Mouse (Mus musculus) stomach, postnatal 0 days (tissue): ENCODE measurements around the gene C2cd2. TPM values are rescaled to one million over a fixed set of nuclear protein-coding genes. Genes with fewer than 3 reads are reported as not detected.
A peak's percentile ranks its signal among the peaks of the same experiment; 100 is the strongest.

Source experiments
- ATAC-seq: fragments of 200-750 bp; cut with Nextera tagmentation; 2 replicates; pipeline ENCODE4 v1.8.0; 2017; ENCODE audit not compliant: low FRiP score, low TSS enrichment
- DNase-seq: peaks from one replicate; pipeline ENCODE4 v3.0.0-alpha.2; 2016; ENCODE audit warnings: low spot score
- H3K27ac ChIP-seq: fragments of 300-500 bp; sonication (generic); replicated peaks from 2 replicates; pipeline ENCODE4 v1.5.1; 2014; ENCODE audit warnings: mild to moderate bottlenecking, control low read depth
- H3K27me3 ChIP-seq: fragments of 300-500 bp; sonication (generic); 2 replicates; pipeline ENCODE4 v1.6.1; 2014; ENCODE audit warnings: low read length; ENCODE audit not compliant: control insufficient read depth, insufficient read depth
- H3K36me3 ChIP-seq: fragments of 300-500 bp; sonication (generic); 2 replicates; pipeline ENCODE4 v1.6.1; 2014; ENCODE audit warnings: low read length, mixed read lengths; ENCODE audit not compliant: control insufficient read depth, insufficient read depth
- H3K4me1 ChIP-seq: fragments of 300-500 bp; sonication (generic); replicated peaks from 2 replicates; pipeline ENCODE4 v1.6.1; 2014; ENCODE audit warnings: antibody characterized with exemption; ENCODE audit not compliant: control insufficient read depth, insufficient read depth
- H3K4me2 ChIP-seq: fragments of 300-500 bp; sonication (generic); replicated peaks from 2 replicates; pipeline ENCODE4 v1.6.1; 2014; ENCODE audit warnings: low read depth, mild to moderate bottlenecking, control low read depth, moderate library complexity
- H3K4me3 ChIP-seq: fragments of 300-500 bp; sonication (generic); 2 replicates; pipeline ENCODE4 v1.5.1; 2014; ENCODE audit warnings: low read depth, low read length, control low read depth
- H3K9ac ChIP-seq: fragments of 300-500 bp; sonication (generic); 2 replicates; pipeline ENCODE4 v1.6.1; 2014; ENCODE audit warnings: mild to moderate bottlenecking, low read length, control low read depth, mixed read lengths
- H3K9me3 ChIP-seq: fragments of 300-500 bp; sonication (generic); 2 replicates; pipeline ENCODE4 v1.6.1; 2016; ENCODE audit warnings: low read length; ENCODE audit not compliant: control insufficient read depth
- CTCF ChIP-seq: IDR thresholded peaks from 2 replicates; pipeline ENCODE4 v1.5.1; 2016; ENCODE audit warnings: antibody characterized with exemption, low read depth, mild to moderate bottlenecking, moderate library complexity
- EP300 ChIP-seq: optimal IDR thresholded peaks from 2 replicates; pipeline ENCODE3; 2016; ENCODE audit warnings: antibody characterized with exemption
- WGBS: fragments of 180-500 bp; shearing (Covaris S2); extraction: QIAGEN DNeasy Blood & Tissue Kit; methylation state at CpG from one replicate; pipeline ENCODE4 v1.1.7; 2014; 5-methylcytosine and 5-hydroxymethylcytosine counted together
- polyA plus RNA-seq: library from polyadenylated mRNA; unstranded; fragments of >200 nt; fragmentation: Nextera tagmentation; extraction: Ambion mirVana; gene quantifications from 2 replicates; pipeline ENCODE4 v1.2.1, GENCODE M21; 2015

C2cd2 gene
- polyA plus RNA-seq, 1 experiment from 2014 or later, result 14.0 TPM

DNA sequence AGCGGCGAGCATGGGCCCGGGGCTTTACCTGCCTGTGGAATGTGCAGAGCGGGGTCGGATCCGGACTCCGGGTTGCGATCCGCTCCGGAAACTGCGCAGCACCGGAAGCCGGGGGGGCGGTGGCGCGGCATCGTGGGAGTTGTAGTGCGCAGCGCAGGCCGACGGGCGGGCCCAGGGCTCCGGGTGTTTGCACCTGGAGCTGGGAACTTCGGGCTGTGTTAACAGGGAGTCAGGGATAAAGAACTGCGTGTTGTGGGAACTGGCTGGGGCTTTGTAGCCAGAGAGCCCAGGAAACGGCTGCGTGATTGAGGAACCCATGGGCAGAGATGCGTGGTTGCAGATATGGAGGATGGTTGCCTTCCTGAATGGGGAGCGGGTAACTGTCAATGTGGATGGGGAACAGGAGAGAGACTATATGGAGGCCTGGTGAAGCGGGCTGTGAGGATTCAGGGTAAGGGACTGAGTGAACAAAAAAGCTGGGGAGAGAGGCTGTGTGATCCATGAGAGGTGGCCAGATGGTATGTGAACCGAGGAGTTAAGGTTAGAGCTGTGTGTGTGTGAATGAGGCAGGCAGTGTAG, 110.6 kb downstream of the C2cd2 start, which contains the start of gene Prdm15:
Prdm15 (minus strand) TSS at position 110 of the 579 bp plus-strand sequence.
- ATAC-seq, result peak; percentile 89
- TF ChIP-seq EP300 (no peak), CTCF (no peak)
- Histone ChIP-seq H3K27ac (peak within 1 kb of the TSS; percentile 99), H3K9me3 (no peaks in the 10 kb centered on the region), H3K36me3 (no peaks in the 10 kb centered on the region), H3K4me2 (peak within 1 kb of the TSS; percentile 84), H3K27me3 (no peaks in the 10 kb centered on the region), H3K4me1 (no peaks in the 10 kb centered on the region), H3K9ac (peak within 1 kb of the TSS; percentile 99), H3K4me3 (peak within 1 kb of the TSS; percentile 92)
- under 1% methylated on average over 30 of the region's 31 CpGs for WGBS
- peak; percentile 92 for DNase-seq

DNA sequence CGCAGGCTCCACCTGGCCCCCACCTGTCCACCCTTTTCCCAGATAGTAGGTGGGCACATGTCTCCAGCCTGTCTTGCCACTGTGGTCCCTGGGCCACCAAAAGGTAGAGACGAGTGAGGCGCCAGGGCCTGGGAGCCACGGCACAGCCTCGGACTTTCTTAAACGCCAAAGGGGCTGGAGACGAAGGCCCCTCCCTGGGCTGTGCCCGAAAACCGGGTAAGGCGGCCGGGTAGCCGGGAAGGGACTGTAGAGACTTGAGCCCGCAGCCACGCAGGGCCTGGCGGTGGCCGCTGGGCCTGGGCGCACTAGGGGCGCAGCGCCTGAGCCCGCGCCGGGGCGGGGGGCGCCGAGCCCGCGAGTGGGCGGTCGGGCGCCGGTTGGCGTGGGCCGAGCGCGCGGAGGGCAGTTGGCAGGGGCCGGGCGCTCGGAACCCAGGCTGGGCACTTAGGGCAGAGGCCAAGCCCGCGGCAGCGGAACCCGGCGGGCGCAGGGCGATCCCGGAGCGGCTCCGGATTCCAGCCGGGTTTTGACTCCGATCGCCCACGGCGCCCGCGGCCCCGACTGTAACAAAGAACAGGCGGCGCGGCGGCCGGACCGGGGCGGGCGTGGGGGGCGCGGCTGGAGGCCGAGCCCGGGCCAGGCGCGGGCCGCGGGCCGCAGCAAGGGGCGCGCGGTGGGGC, 111.2 kb downstream of the C2cd2 start:
- peak; percentile 96 for ATAC-seq
- no peak for TF ChIP-seq CTCF
- peak; percentile 48 for TF ChIP-seq EP300
- WGBS, result under 1% methylated on average over 63 of the region's 77 CpGs
- peak; percentile 92 for DNase-seq
- peak overlapping the region; percentile 99 for H3K27ac ChIP-seq
- peak overlapping the region; percentile 84 for H3K4me2 ChIP-seq
- no peaks in the 10 kb centered on the region for H3K4me1 ChIP-seq
- H3K36me3 ChIP-seq, result no peaks in the 10 kb centered on the region
- peak overlapping the region; percentile 99 for H3K9ac ChIP-seq
- H3K27me3 ChIP-seq, result no peaks in the 10 kb centered on the region
- H3K9me3 ChIP-seq, result no peaks in the 10 kb centered on the region
- H3K4me3 ChIP-seq, result peak overlapping the region; percentile 92

DNA sequence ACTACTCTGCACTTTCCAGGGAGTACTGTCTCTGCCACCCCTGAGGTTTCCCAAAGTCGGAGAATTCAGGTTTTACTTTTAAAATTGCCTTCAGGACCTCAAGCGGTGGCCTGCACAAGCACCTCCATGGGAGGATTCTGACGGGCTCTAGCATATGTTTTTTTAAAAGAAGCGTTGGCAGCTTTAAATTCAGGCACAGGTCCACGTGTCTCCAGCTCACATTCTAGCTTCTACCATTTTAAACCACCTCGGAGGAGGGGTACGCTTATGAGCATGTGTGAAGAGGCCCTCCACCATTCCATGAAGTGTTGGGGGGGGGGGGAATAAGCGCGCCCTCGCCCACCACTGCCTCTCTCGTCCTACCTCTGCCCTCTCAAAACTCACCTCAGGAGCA, 111.7 kb downstream of the C2cd2 start:
- Histone ChIP-seq H3K4me3 (peak overlapping the region; percentile 92), H3K27ac (peak overlapping the region; percentile 99), H3K4me2 (peak overlapping the region; percentile 84), H3K36me3 (no peaks in the 10 kb centered on the region), H3K9me3 (no peaks in the 10 kb centered on the region), H3K4me1 (no peaks in the 10 kb centered on the region), H3K9ac (peak overlapping the region; percentile 99), H3K27me3 (no peaks in the 10 kb centered on the region)
- DNase-seq (no peak), ATAC-seq (peak; percentile 31)
- WGBS, result 0% methylated on average over 9 of the region's 11 CpGs
- TF ChIP-seq CTCF (no peak), EP300 (no peak)

DNA sequence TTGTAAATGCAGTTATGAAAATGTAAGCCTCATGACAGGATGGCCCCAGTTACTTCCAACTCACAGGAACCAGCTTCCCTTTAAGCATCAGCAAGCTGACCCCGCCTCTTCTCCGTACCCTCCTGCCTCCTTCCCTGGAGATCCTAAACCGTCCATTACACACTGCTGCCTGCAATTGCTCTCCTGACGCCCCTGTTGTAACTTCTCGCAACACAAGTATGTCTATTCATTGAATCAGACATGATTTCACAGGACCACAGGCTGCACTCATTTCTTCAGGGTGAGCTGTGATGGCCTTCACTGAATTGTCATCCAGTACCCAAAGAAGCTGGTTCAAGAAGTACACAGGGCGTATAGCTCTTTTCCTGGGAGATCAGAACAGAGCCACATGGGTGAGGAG, 113.6 kb downstream of the C2cd2 start:
- Histone ChIP-seq H3K27me3 (no peaks in the 10 kb centered on the region), H3K27ac (no peak overlapping the region), H3K9ac (no peak overlapping the region), H3K4me3 (no peak overlapping the region), H3K4me1 (no peaks in the 10 kb centered on the region), H3K36me3 (no peaks in the 10 kb centered on the region), H3K4me2 (no peak overlapping the region), H3K9me3 (no peaks in the 10 kb centered on the region)
- WGBS, result 77% methylated on average over 6 of the region's 6 CpGs
- no peak for DNase-seq
- ATAC-seq, result no peak
- TF ChIP-seq EP300 (no peak), CTCF (no peak)

DNA sequence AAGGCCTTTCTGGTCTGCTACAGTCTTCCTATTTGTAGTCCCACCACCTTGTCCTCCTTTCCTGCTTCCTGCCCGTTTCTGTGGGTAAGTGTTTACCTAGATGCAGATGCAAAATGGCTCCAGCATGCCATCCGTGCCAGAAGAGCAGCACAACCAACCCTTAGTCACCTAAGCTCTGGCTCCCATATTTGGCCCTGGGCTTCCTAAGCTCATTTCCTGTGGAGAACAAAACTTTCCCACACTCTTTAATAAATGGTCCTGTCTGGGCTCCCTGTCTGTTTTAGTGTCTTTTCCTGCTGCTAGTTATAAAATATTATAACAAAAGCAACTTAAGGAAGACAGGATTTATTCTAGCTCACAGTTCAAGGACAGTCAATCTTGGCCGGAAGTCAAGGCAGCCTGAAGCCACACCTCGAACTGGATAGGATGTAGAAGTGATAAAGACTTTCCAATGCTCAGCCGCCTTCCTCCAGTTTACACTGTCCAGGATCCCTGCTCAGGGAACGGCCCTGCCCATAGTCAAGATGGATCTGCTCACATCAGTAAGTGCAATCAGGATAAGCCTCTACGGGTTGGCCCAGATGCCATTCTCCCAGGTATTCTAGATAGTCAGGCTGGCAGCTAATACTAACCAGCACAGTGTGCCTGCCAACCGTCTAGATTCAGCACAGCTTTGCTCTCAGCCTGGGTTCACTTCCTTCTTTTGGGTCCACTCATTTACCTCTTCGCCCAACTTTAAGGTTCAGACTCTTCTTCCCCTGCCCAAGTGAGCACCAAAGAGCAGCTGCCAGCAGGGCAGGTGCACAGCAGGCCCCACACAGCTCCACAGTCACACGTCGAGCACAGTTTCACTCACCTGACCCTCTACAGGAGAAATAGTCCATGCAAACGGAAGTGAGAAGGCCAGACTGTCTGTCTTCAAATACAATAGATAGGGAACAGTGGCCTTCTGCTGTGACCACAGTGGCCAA, 117.1 kb downstream of the C2cd2 start:
- H3K4me2 ChIP-seq, result no peak overlapping the region
- no peak for DNase-seq
- H3K27ac ChIP-seq, result 0 out of 2 replicates have a peak overlapping the region, but pooled peaks have one; percentile 4
- H3K9ac ChIP-seq, result no peak overlapping the region
- H3K4me3 ChIP-seq, result no peak overlapping the region
- H3K4me1 ChIP-seq, result no peaks in the 10 kb centered on the region
- TF ChIP-seq EP300, result no peak
- TF ChIP-seq CTCF, result no peak
- no peaks in the 10 kb centered on the region for H3K27me3 ChIP-seq
- 66% methylated on average over 12 of the region's 12 CpGs for WGBS
- peak; percentile 61; the same call in 1 of the 2 replicates for ATAC-seq
- H3K36me3 ChIP-seq, result no peaks in the 10 kb centered on the region
- H3K9me3 ChIP-seq, result no peaks in the 10 kb centered on the region
